In the genomic region with DNA sequence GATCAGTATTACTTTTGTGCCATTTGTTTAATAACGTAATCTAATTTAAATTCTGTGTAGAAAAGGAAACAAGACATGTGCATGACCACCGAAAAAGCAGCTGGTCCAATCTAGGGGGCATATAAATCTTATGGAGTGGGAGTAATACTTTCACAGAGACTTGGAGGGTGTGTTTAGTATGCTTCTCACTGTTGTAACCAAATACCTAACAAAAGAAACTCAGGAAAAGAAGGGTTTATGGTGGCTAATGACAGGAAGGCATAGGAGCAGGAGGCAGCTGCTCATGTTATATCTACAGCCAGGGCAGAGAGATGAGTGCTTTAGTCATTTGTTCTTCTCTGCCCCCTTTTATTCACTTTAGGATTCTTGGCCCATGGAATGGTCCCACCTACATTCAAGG, we compare ENCODE assay signal across 31 mouse cellular contexts. TPM values are rescaled to one million over a fixed set of nuclear protein-coding genes. Genes with fewer than 3 reads are reported as not detected.
"Had no signal": no experiment of that assay in that cellular context is flagged by ENCODE, and none has a peak within 500 bp of the region (broad histone marks: within the 10 kb centered on the region; RNA-seq: fewer than 3 reads in every experiment).

No protein-coding gene starts in this region.

- H3K4me2 ChIP-seq: embryonic facial prominence, embryonic 12.5 days; embryonic facial prominence, embryonic 13.5 days; embryonic facial prominence, embryonic 15.5 days; forebrain, embryonic 12.5 days; forebrain, embryonic 13.5 days; forebrain, embryonic 15.5 days had no signal

- H3K4me1 ChIP-seq: embryonic facial prominence, embryonic 10.5 days; embryonic facial prominence, embryonic 12.5 days; embryonic facial prominence, embryonic 13.5 days; embryonic facial prominence, embryonic 15.5 days; forebrain, embryonic 10.5 days; forebrain, embryonic 12.5 days; forebrain, embryonic 13.5 days; forebrain, embryonic 15.5 days had no signal

- DNase-seq: cerebellum, adult 2 months; cerebellum, adult 8-10 months; cerebellum, adult 9-10 months; cerebellum, adult 9-11 months; cerebellum, postnatal 10 days; cerebellum, postnatal 14 days; cerebellum, postnatal 25 days; cerebellum, postnatal 36 days; embryo, embryonic 11 days; forebrain, postnatal 0 days; gastrocnemius, adult 2 months; gastrocnemius, postnatal 10 days; gastrocnemius, postnatal 14 days; gastrocnemius, postnatal 25 days; gastrocnemius, postnatal 36 days; heart, adult 11 months; heart, adult 18-20 months; heart, adult 2 months had no signal

- H3K9me3 ChIP-seq: embryonic facial prominence, embryonic 10.5 days; embryonic facial prominence, embryonic 12.5 days; embryonic facial prominence, embryonic 13.5 days; embryonic facial prominence, embryonic 15.5 days; forebrain, embryonic 10.5 days; forebrain, embryonic 12.5 days; forebrain, embryonic 13.5 days; forebrain, embryonic 15.5 days had no signal

- H3K27me3 ChIP-seq: embryonic facial prominence, embryonic 12.5 days; embryonic facial prominence, embryonic 13.5 days; embryonic facial prominence, embryonic 15.5 days; forebrain, embryonic 12.5 days; forebrain, embryonic 13.5 days; forebrain, embryonic 15.5 days had no signal

- H3K4me3 ChIP-seq: embryonic facial prominence, embryonic 10.5 days; embryonic facial prominence, embryonic 12.5 days; embryonic facial prominence, embryonic 13.5 days; embryonic facial prominence, embryonic 15.5 days; erythroblast, embryonic 14.5 days; forebrain, embryonic 10.5 days; forebrain, embryonic 12.5 days; forebrain, embryonic 13.5 days; forebrain, embryonic 15.5 days; gastrocnemius, adult 2 months; heart, adult 2 months had no signal

- H3K27ac ChIP-seq: embryonic facial prominence, embryonic 10.5 days; embryonic facial prominence, embryonic 12.5 days; embryonic facial prominence, embryonic 13.5 days; embryonic facial prominence, embryonic 15.5 days; forebrain, embryonic 10.5 days; forebrain, embryonic 12.5 days; forebrain, embryonic 13.5 days; forebrain, embryonic 15.5 days; gastrocnemius, adult 2 months; heart, adult 2 months had no signal

- ATAC-seq: forebrain, embryonic 13.5 days; forebrain, embryonic 14.5 days; forebrain, embryonic 15.5 days; forebrain, embryonic 16.5 days; forebrain, postnatal 0 days had no signal

- H3K36me3 ChIP-seq: embryonic facial prominence, embryonic 10.5 days; embryonic facial prominence, embryonic 12.5 days; embryonic facial prominence, embryonic 13.5 days; embryonic facial prominence, embryonic 15.5 days; forebrain, embryonic 10.5 days; forebrain, embryonic 12.5 days; forebrain, embryonic 15.5 days had no signal

- H3K9ac ChIP-seq: embryonic facial prominence, embryonic 12.5 days; embryonic facial prominence, embryonic 13.5 days; embryonic facial prominence, embryonic 15.5 days; forebrain, embryonic 12.5 days; forebrain, embryonic 13.5 days; forebrain, embryonic 15.5 days; forebrain, postnatal 0 days had no signal

RNA-seq across cellular contexts. Expression of gene Tnfsf8, which starts 15.6 kb away (rescaled TPM):
- polyA plus RNA-seq: embryonic facial prominence, embryonic 10.5 days; embryonic facial prominence, embryonic 11.5 days; embryonic facial prominence, embryonic 12.5 days; embryonic facial prominence, embryonic 15.5 days; erythroblast, embryonic 14.5 days; forebrain, embryonic 10.5 days; forebrain, embryonic 11.5 days; forebrain, embryonic 12.5 days; forebrain, embryonic 13.5 days had no signal
